Mouse (Mus musculus): ENCODE results near the gene Thbd.

DNA sequence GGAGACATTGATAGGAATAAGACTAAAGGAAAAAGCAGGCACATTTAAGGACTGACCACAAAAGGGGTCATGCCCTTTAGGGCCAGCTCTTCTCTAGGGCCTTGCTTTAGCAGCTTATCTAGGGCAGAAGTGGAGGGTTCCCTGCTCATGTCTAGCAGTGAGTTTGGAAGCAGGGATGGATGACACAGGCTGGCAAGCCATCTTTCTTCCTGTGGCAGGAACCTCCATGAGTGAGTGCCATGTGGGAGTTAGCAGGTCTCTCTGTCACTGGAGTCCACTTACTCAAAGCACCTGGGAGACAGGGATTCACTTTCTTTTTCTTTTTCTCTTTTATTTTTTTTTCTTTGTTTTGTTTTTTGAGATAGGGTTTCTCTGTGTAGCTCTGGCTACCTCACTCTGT is 14.1 kb downstream of the Thbd start:
- TF ChIP-seq CTCF (IDR thresholded peaks at IDR 0.05; ENCODE audit: low read depth): no peak
- TF ChIP-seq EP300 (optimal IDR thresholded peaks at IDR 0.05): no peak
